Mouse (Mus musculus): ENCODE results near the gene Pdia3.

GRCm38 (mm10) chr2:121443068-121443349, 29.4 kb downstream of the Pdia3 start:
- TF ChIP-seq CTCF (IDR thresholded peaks at IDR 0.05; ENCODE audit: low read depth) = no peak
- no peak for TF ChIP-seq EP300 (IDR thresholded peaks at IDR 0.05; ENCODE audit: low read depth)

Data from liver, embryonic 14.5 days (tissue).